Mouse (Mus musculus) CH12.LX (cell line): ENCODE measurements around the gene Scpep1.

ENCODE experiments used
- CTCF ChIP-seq, 2 experiments: IDR thresholded peaks in 1 of 2; conservative IDR thresholded peaks in 1 of 2; 2 replicates each; pipeline ENCODE4 v1.5.1; 2011 to 2012; ENCODE audit warnings: low read depth in 2 of 2, low read length in 2 of 2, improper control_type of control experiment in 1 of 2, inconsistent platforms in 1 of 2, mild to moderate bottlenecking in 1 of 2, moderate library complexity in 1 of 2
- JUN ChIP-seq: IDR thresholded peaks from 2 replicates; pipeline ENCODE4 v1.6.1; 2011; ENCODE audit warnings: low read depth, mild to moderate bottlenecking, low read length, improper control_type of control experiment, moderate library complexity; ENCODE audit not compliant: insufficient read depth
- KAT2A ChIP-seq: IDR thresholded peaks from 2 replicates; pipeline ENCODE4 v1.6.1; 2012; ENCODE audit warnings: low read length, improper control_type of control experiment, inconsistent platforms; ENCODE audit not compliant: insufficient replicate concordance
- MAX ChIP-seq: IDR thresholded peaks from 2 replicates; pipeline ENCODE4 v1.6.1; 2011; ENCODE audit warnings: low read length, improper control_type of control experiment

DNA sequence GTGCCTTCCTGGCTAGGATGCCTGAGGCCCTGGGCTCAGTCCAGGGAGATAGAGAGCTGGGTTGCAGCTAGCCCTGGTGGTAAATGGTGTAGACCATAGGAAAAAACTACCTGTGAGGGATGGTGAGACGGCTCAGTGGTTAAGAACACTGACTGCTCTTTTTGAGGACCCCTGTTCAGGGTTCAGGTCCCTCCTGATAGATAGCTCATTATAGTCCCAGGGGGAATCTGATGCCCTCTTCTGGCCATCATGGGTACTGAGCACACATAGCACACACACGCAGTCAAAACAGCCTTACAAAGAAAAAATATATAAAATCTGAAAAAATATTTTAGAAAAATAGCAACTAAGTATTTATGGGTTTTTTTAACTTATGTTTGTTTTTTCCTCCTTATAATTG lies 21.1 kb upstream of the Scpep1 start:
- TF ChIP-seq KAT2A = 0 out of 2 replicates have a peak, but pooled peaks have one; percentile 21
- no peak for TF ChIP-seq JUN
- TF ChIP-seq CTCF (conservative IDR thresholded peaks at IDR 0.05 in 1 of 2, IDR thresholded peaks at IDR 0.05 in 1 of 2; ENCODE audit: low read depth in 2 of 2, low read length in 2 of 2) = peak; percentile 66 to 81
- no peak for TF ChIP-seq MAX
